Mouse (Mus musculus) MEL (cell line): ENCODE results near the gene Retsat. TPM values are rescaled to one million over a fixed set of nuclear protein-coding genes. Genes with fewer than 3 reads are reported as not detected.

Experiments used
- DNase-seq: peaks from one replicate; pipeline ENCODE4 v3.0.0; 2011; ENCODE audit warnings: low read depth, low spot score
- H3K27ac ChIP-seq: 2 replicates; pipeline ENCODE4 v1.5.1; 2012; ENCODE audit warnings: low read depth, mild to moderate bottlenecking, control low read depth, low read length, moderate library complexity; ENCODE audit not compliant: control insufficient read depth
- H3K27me3 ChIP-seq, 2 experiments: fragments of 150-350 bp in 1 of 2; sonication (generic) in 1 of 2; 2 replicates each; pipeline ENCODE4 v1.6.1; 2012; ENCODE audit warnings: low read length in 2 of 2, mild to moderate bottlenecking in 2 of 2, improper control_type of control experiment in 1 of 2, moderate library complexity in 1 of 2; ENCODE audit not compliant: insufficient read depth in 2 of 2, control insufficient read depth in 1 of 2
- H3K36me3 ChIP-seq, 2 experiments: 2 replicates each; pipeline ENCODE4 v1.6.1; 2012 to 2014; ENCODE audit warnings: low read length in 2 of 2, improper control_type of control experiment in 1 of 2, inconsistent platforms in 1 of 2, mild to moderate bottlenecking in 1 of 2; ENCODE audit not compliant: insufficient read depth in 2 of 2, control insufficient read depth in 1 of 2
- H3K4me1 ChIP-seq, 2 experiments: fragments of 150-350 bp in 1 of 2; sonication (generic) in 1 of 2; 2 replicates each; pipeline ENCODE4 v1.6.1; 2012; ENCODE audit warnings: low read length in 2 of 2, improper control_type of control experiment in 1 of 2, mild to moderate bottlenecking in 1 of 2; ENCODE audit not compliant: insufficient read depth in 2 of 2, control insufficient read depth in 1 of 2
- H3K4me3 ChIP-seq, 2 experiments: fragments of 150-350 bp in 1 of 2; sonication (generic) in 1 of 2; 2 replicates each; pipeline ENCODE4 v1.5.1; 2012; ENCODE audit warnings: low read depth in 2 of 2, low read length in 2 of 2, mild to moderate bottlenecking in 2 of 2, moderate library complexity in 2 of 2, control low read depth in 1 of 2, improper control_type of control experiment in 1 of 2; ENCODE audit not compliant: control insufficient read depth in 1 of 2, insufficient read depth in 1 of 2
- H3K79me2 ChIP-seq: 2 replicates; pipeline ENCODE4 v1.6.1; 2012; ENCODE audit warnings: mild to moderate bottlenecking, low read length, moderate library complexity; ENCODE audit not compliant: control insufficient read depth, poor library complexity, insufficient read depth
- H3K9ac ChIP-seq: 2 replicates; pipeline ENCODE4 v1.6.1; 2012; ENCODE audit warnings: low read depth, mild to moderate bottlenecking, control low read depth, low read length, moderate library complexity; ENCODE audit not compliant: control insufficient read depth, poor library complexity, severe bottlenecking
- H3K9me3 ChIP-seq: fragments of 150-350 bp; sonication (generic); replicated peaks from 2 replicates; pipeline ENCODE4 v1.6.1; 2012; ENCODE audit warnings: mild to moderate bottlenecking, low read length, improper control_type of control experiment, moderate library complexity; ENCODE audit not compliant: insufficient read depth
- BHLHE40 ChIP-seq: IDR thresholded peaks from 2 replicates; pipeline ENCODE4 v1.6.1; 2012; ENCODE audit warnings: low read depth, mild to moderate bottlenecking, inconsistent platforms, low read length, improper control_type of control experiment, borderline replicate concordance
- CHD1 ChIP-seq: IDR thresholded peaks from 2 replicates; pipeline ENCODE4 v1.6.1; 2012; ENCODE audit warnings: low read depth, mild to moderate bottlenecking, inconsistent platforms, low read length, improper control_type of control experiment
- CHD2 ChIP-seq: IDR thresholded peaks from 2 replicates; pipeline ENCODE4 v1.6.1; 2011; ENCODE audit warnings: low read length, improper control_type of control experiment
- CTCF ChIP-seq, 3 experiments: IDR thresholded peaks in 2 of 3; conservative IDR thresholded peaks in 1 of 3; 2 replicates each; pipeline ENCODE4 v1.5.1; 2011 to 2012; ENCODE audit warnings: low read length in 3 of 3, low read depth in 2 of 3, mild to moderate bottlenecking in 2 of 3, improper control_type of control experiment in 1 of 3, inconsistent platforms in 1 of 3, mixed read lengths in 1 of 3, moderate library complexity in 1 of 3; ENCODE audit not compliant: control insufficient read depth in 1 of 3, insufficient read depth in 1 of 3, poor library complexity in 1 of 3, severe bottlenecking in 1 of 3
- E2F4 ChIP-seq: IDR thresholded peaks from 2 replicates; pipeline ENCODE4 v1.6.1; 2011; ENCODE audit warnings: low read depth, low read length, improper control_type of control experiment, borderline replicate concordance
- ELF1 ChIP-seq: IDR thresholded peaks from 2 replicates; pipeline ENCODE4 v1.6.1; 2014; ENCODE audit warnings: low read depth, mild to moderate bottlenecking, inconsistent platforms, low read length, improper control_type of control experiment, moderate library complexity
- EP300 ChIP-seq, 2 experiments: IDR thresholded peaks; 2 replicates each; pipeline ENCODE4 v1.6.1; 2011; ENCODE audit warnings: improper control_type of control experiment in 2 of 2, low read length in 2 of 2, low read depth in 1 of 2, mild to moderate bottlenecking in 1 of 2
- ETS1 ChIP-seq: IDR thresholded peaks from 2 replicates; pipeline ENCODE4 v1.6.1; 2012; ENCODE audit warnings: low read depth, mild to moderate bottlenecking, inconsistent platforms, low read length, improper control_type of control experiment, moderate library complexity
- GABPA ChIP-seq: IDR thresholded peaks from 2 replicates; pipeline ENCODE4 v1.6.1; 2012; ENCODE audit warnings: low read depth, mild to moderate bottlenecking, inconsistent platforms, low read length, improper control_type of control experiment, moderate library complexity
- GATA1 ChIP-seq: IDR thresholded peaks from 2 replicates; pipeline ENCODE4 v1.6.1; 2011; ENCODE audit warnings: low read depth, low read length, improper control_type of control experiment
- HCFC1 ChIP-seq: IDR thresholded peaks from 2 replicates; pipeline ENCODE4 v1.6.1; 2012; ENCODE audit warnings: low read depth, mild to moderate bottlenecking, inconsistent platforms, low read length, improper control_type of control experiment, moderate library complexity
- JUND ChIP-seq: IDR thresholded peaks from 2 replicates; pipeline ENCODE4 v1.6.1; 2011; ENCODE audit warnings: low read depth, mild to moderate bottlenecking, improper control_type of control experiment, low read length
- KAT2A ChIP-seq: conservative IDR thresholded peaks from 2 replicates; pipeline ENCODE4 v1.6.1; 2012; ENCODE audit warnings: low read depth, low read length, improper control_type of control experiment, inconsistent platforms
- MAFK ChIP-seq: IDR thresholded peaks from 2 replicates; pipeline ENCODE4 v1.6.1; 2011; ENCODE audit warnings: low read depth, mild to moderate bottlenecking, low read length, improper control_type of control experiment, borderline replicate concordance
- MXI1 ChIP-seq: IDR thresholded peaks from 2 replicates; pipeline ENCODE4 v1.6.1; 2011; ENCODE audit warnings: mild to moderate bottlenecking, low read depth, low read length, improper control_type of control experiment
- MYB ChIP-seq: IDR thresholded peaks from 2 replicates; pipeline ENCODE4 v1.6.1; 2011; ENCODE audit warnings: mild to moderate bottlenecking, low read depth, low read length, improper control_type of control experiment
- MYC ChIP-seq: IDR thresholded peaks from 2 replicates; pipeline ENCODE4 v1.6.1; 2011; ENCODE audit warnings: low read depth, mild to moderate bottlenecking, low read length, improper control_type of control experiment, moderate library complexity
- NELFE ChIP-seq: IDR thresholded peaks from 2 replicates; pipeline ENCODE4 v1.6.1; 2011; ENCODE audit warnings: low read depth, low read length, improper control_type of control experiment
- NRF1 ChIP-seq: IDR thresholded peaks from 2 replicates; pipeline ENCODE4 v1.6.1; 2014; ENCODE audit warnings: low read depth, mild to moderate bottlenecking, inconsistent platforms, low read length, improper control_type of control experiment, moderate library complexity; ENCODE audit not compliant: poor library complexity, insufficient read depth, severe bottlenecking
- POLR2AphosphoS2 ChIP-seq: IDR thresholded peaks from 2 replicates; pipeline ENCODE4 v1.6.1; 2011; ENCODE audit warnings: low read length, improper control_type of control experiment
- POLR2AphosphoS5 ChIP-seq: IDR thresholded peaks from 2 replicates; pipeline ENCODE4 v1.6.1; 2012; ENCODE audit warnings: low read depth, borderline replicate concordance, mild to moderate bottlenecking, inconsistent platforms, low read length, moderate library complexity, mixed read lengths
- RCOR1 ChIP-seq: IDR thresholded peaks from 2 replicates; pipeline ENCODE4 v1.6.1; 2012; ENCODE audit warnings: low read depth, mild to moderate bottlenecking, inconsistent platforms, low read length, improper control_type of control experiment
- SIN3A ChIP-seq: IDR thresholded peaks from 2 replicates; pipeline ENCODE4 v1.6.1; 2012; ENCODE audit warnings: low read length, improper control_type of control experiment, inconsistent platforms
- SMC3 ChIP-seq: IDR thresholded peaks from 2 replicates; pipeline ENCODE4 v1.6.1; 2011; ENCODE audit warnings: low read depth, low read length, improper control_type of control experiment
- TAL1 ChIP-seq: IDR thresholded peaks from 2 replicates; pipeline ENCODE4 v1.6.1; 2012; ENCODE audit warnings: mild to moderate bottlenecking, inconsistent platforms, low read length, moderate library complexity, mixed read lengths
- TBP ChIP-seq: IDR thresholded peaks from 2 replicates; pipeline ENCODE4 v1.8.0; 2011; ENCODE audit warnings: low read depth, low read length, improper control_type of control experiment
- TCF12 ChIP-seq: IDR thresholded peaks from 2 replicates; pipeline ENCODE4 v1.6.1; 2014; ENCODE audit warnings: low read depth, mild to moderate bottlenecking, inconsistent platforms, low read length, improper control_type of control experiment, moderate library complexity
- UBTF ChIP-seq: IDR thresholded peaks from 2 replicates; pipeline ENCODE4 v1.6.1; 2012; ENCODE audit warnings: low read depth, mild to moderate bottlenecking, inconsistent platforms, low read length, improper control_type of control experiment, moderate library complexity, borderline replicate concordance; ENCODE audit not compliant: insufficient read depth
- USF1 ChIP-seq: IDR thresholded peaks from 2 replicates; pipeline ENCODE4 v1.6.1; 2014; ENCODE audit warnings: low read depth, mild to moderate bottlenecking, inconsistent platforms, low read length, improper control_type of control experiment, moderate library complexity
- USF2 ChIP-seq, 2 experiments: IDR thresholded peaks; 2 replicates each; pipeline ENCODE4 v1.6.1; 2011 to 2012; ENCODE audit warnings: improper control_type of control experiment in 2 of 2, low read length in 2 of 2, borderline replicate concordance in 1 of 2, inconsistent platforms in 1 of 2, low read depth in 1 of 2, mild to moderate bottlenecking in 1 of 2; ENCODE audit not compliant: insufficient read depth in 1 of 2
- ZC3H11A ChIP-seq: IDR thresholded peaks from 2 replicates; pipeline ENCODE4 v1.6.1; 2012; ENCODE audit warnings: low read depth, mild to moderate bottlenecking, inconsistent platforms, low read length, improper control_type of control experiment
- ZKSCAN1 ChIP-seq: IDR thresholded peaks from 2 replicates; pipeline ENCODE4 v1.6.1; 2012; ENCODE audit warnings: low read depth, mild to moderate bottlenecking, inconsistent platforms, low read length, improper control_type of control experiment, moderate library complexity
- ZMIZ1 ChIP-seq: IDR thresholded peaks from 2 replicates; pipeline ENCODE4 v1.6.1; 2012; ENCODE audit warnings: low read depth, mild to moderate bottlenecking, inconsistent platforms, low read length, improper control_type of control experiment, moderate library complexity
- ZNF384 ChIP-seq: IDR thresholded peaks from 2 replicates; pipeline ENCODE4 v1.6.1; 2012; ENCODE audit warnings: low read depth, mild to moderate bottlenecking, inconsistent platforms, low read length, improper control_type of control experiment
- polyA plus RNA-seq, 2 experiments: library from polyadenylated mRNA; stranded (reverse) in 1 of 2; unstranded in 1 of 2; fragments of >175 nt in 1 of 2; fragments of >200 nt in 1 of 2; gene quantifications; 2 replicates each; pipeline versions ENCODE4 v1.2.1 to v1.2.4; 2012; ENCODE audit warnings: low replicate concordance in 2 of 2, low read depth in 1 of 2; ENCODE audit not compliant: insufficient read length in 2 of 2, insufficient read depth in 1 of 2, missing spikeins in 1 of 2
- total RNA-seq: library from RNA; depleted of rRNA; stranded (reverse); fragments of 300-350 nt; gene quantifications from 2 replicates; pipeline ENCODE4 v1.2.3, GENCODE M21; 2012; rRNA removed

The Retsat gene
- total RNA-seq (35.1 and 40.3 TPM in 2 replicates), polyA plus RNA-seq (10 to 100 TPM in 1 of 2 experiments, not detected in 1; 61.5 TPM)

GRCm38 (mm10) chr6:72597956-72598753 lies at the start of gene Retsat, which contains the start of gene Elmod3:
TSS of gene Retsat (plus strand) at chr6:72598475.
TSS of gene Elmod3 (minus strand) at chr6:72598413.
- Histone ChIP-seq H3K9me3 (no peaks in the 10 kb centered on the region), H3K27me3 (no peaks in the 10 kb centered on the region), H3K36me3 (peaks cover 0 to 9% of the 10 kb centered on the region in 2 experiments; a peak in 3 of 4 replicates), H3K27ac (peak within 1 kb of the TSS; percentile 66), H3K79me2 (peaks cover 5% of the 10 kb centered on the region), H3K9ac (peak within 1 kb of the TSS; percentile 92), H3K4me3 (peak within 1 kb of the TSS; percentile 68 to 86), H3K4me1 (peaks cover 8 to 15% of the 10 kb centered on the region in 2 experiments)
- peak; percentile 99 for DNase-seq
- TF ChIP-seq E2F4, result no peak
- no peak for TF ChIP-seq ZC3H11A
- peak; percentile 90 for TF ChIP-seq MYC
- no peak for TF ChIP-seq ZNF384
- TF ChIP-seq GABPA, result no peak
- TF ChIP-seq UBTF, result no peak
- peak; percentile 98 for TF ChIP-seq KAT2A
- peak; percentile 29; the same call in 1 of the 2 replicates for TF ChIP-seq CHD2
- TF ChIP-seq MAFK, result no peak
- TF ChIP-seq ZKSCAN1, result no peak
- TF ChIP-seq USF2 (IDR thresholded peaks at IDR 0.05; ENCODE audit: borderline replicate concordance in 1 of 2, insufficient read depth in 1 of 2, low read depth in 1 of 2, low read length in 2 of 2), result no peak
- no peak for TF ChIP-seq BHLHE40
- peak; percentile 88; the same call in 1 of the 2 replicates for TF ChIP-seq POLR2AphosphoS5
- no peak for TF ChIP-seq TAL1
- TF ChIP-seq GATA1, result 0 out of 2 replicates have a peak, but pooled peaks have one; percentile 5
- peak; percentile 56; the same call in 1 of the 2 replicates for TF ChIP-seq USF1
- TF ChIP-seq SMC3, result no peak
- TF ChIP-seq ZMIZ1, result peak; percentile 99
- TF ChIP-seq NELFE, result peak; percentile 99
- TF ChIP-seq RCOR1, result peak; percentile 40; the same call in 1 of the 2 replicates
- TF ChIP-seq HCFC1, result peak; percentile 100
- TF ChIP-seq NRF1, result peak; percentile 74
- peak; percentile 95 for TF ChIP-seq MXI1
- TF ChIP-seq JUND, result no peak
- no peak for TF ChIP-seq CTCF (IDR thresholded peaks at IDR 0.05 in 2 of 3, conservative IDR thresholded peaks at IDR 0.05 in 1 of 3; ENCODE audit: control insufficient read depth in 1 of 3, insufficient read depth in 1 of 3, low read depth in 2 of 3, low read length in 3 of 3, poor library complexity in 1 of 3, severe bottlenecking in 1 of 3)
- TF ChIP-seq TCF12, result peak; percentile 71
- TF ChIP-seq ETS1, result peak; percentile 71
- TF ChIP-seq MYB, result no peak
- peak; percentile 75 for TF ChIP-seq ELF1
- no peak for TF ChIP-seq CHD1
- peak; percentile 99 for TF ChIP-seq POLR2AphosphoS2
- TF ChIP-seq SIN3A, result peak; percentile 98
- TF ChIP-seq TBP, result peak; percentile 99
- no peak; a peak in 1 of 4 replicates for TF ChIP-seq EP300 (IDR thresholded peaks at IDR 0.05; ENCODE audit: low read depth in 1 of 2, low read length in 2 of 2)
